Mouse (Mus musculus): Measurements from ENCODE around the gene Rsad1. TPM values are rescaled to one million over a fixed set of nuclear protein-coding genes. Genes with fewer than 3 reads are reported as not detected.
A peak's percentile ranks its signal among the peaks of the same experiment; 100 is the strongest.

The Rsad1 gene
- total RNA-seq, 2 experiments from 2014 or later: 17.3 to 19.5 TPM

GRCm38 (mm10) chr11:94495415-94495814 is 53.6 kb downstream of the Rsad1 start:
- intact Hi-C loops (cut with DNase I): no loop called here
- DNase-seq: no peak

- DNase-seq: no peak
- intact Hi-C loops (cut with DNase I): no loop called here
Observed at GRCm38 (mm10) chr11:94491749-94492099, 57.3 kb downstream of the Rsad1 start.

GRCm38 (mm10) chr11:94491035-94491748 is 57.9 kb downstream of the Rsad1 start:
- peak; percentile 72 for DNase-seq
- intact Hi-C loops (cut with DNase I): no loop called here

Other genes starting within 250 kb of the Rsad1 start
- 100 to 1,000 TPM; 147 to 151 TPM for gene Luc7l3, start 227.3 kb downstream of the Rsad1 start, total RNA-seq (2021)
- 10 to 100 TPM; 52.1 to 58.1 TPM for gene Ankrd40, start 221.3 kb downstream of the Rsad1 start, total RNA-seq (2021)
- 1 to 10 TPM in 1 of 2 experiments, under 1 TPM in 1; 0.70 to 1.4 TPM for gene Abcc3, start 156.3 kb downstream of the Rsad1 start, total RNA-seq (2021)
- 100 to 1,000 TPM; 180 to 184 TPM for gene Cacna1g, start 75.1 kb downstream of the Rsad1 start, total RNA-seq (2021)
- gene Spata20, start 63.1 kb downstream of the Rsad1 start, total RNA-seq (2021): 1 to 10 TPM; 2.0 to 2.4 TPM
- gene Epn3, start 49.3 kb downstream of the Rsad1 start, total RNA-seq (2021): 1 to 10 TPM; 1.3 to 1.5 TPM
- gene Mycbpap, start 27.5 kb downstream of the Rsad1 start, total RNA-seq (2021): 1 to 10 TPM in 1 of 2 experiments, under 1 TPM in 1; 0.82 to 2.2 TPM
- under 1 TPM in 1 of 2 experiments, not detected in 1; 0.22 TPM for gene Chad, start 15.8 kb upstream of the Rsad1 start, total RNA-seq (2021)
- 10 to 100 TPM in 1 of 2 experiments, 1 to 10 TPM in 1; 9.1 to 10.3 TPM for gene Acsf2, start 52.6 kb upstream of the Rsad1 start, total RNA-seq (2021)
- gene Lrrc59, start 80.5 kb upstream of the Rsad1 start, total RNA-seq (2021): 100 to 1,000 TPM; 112 to 115 TPM
- gene Mrpl27, start 104.5 kb upstream of the Rsad1 start, total RNA-seq (2021): 10 to 100 TPM; 52.5 to 52.6 TPM
- gene Eme1, start 104.7 kb upstream of the Rsad1 start, total RNA-seq (2021): 1 to 10 TPM; 1.3 to 1.6 TPM
- 10 to 100 TPM; 16.2 to 18.7 TPM for gene Xylt2, start 128.3 kb upstream of the Rsad1 start, total RNA-seq (2021)
- not detected for gene Gm11541, start 155.2 kb upstream of the Rsad1 start, total RNA-seq (2021)
- gene Cdc34b, start 192.5 kb upstream of the Rsad1 start, total RNA-seq (2021): not detected
- gene Tmem92, start 233.4 kb upstream of the Rsad1 start, total RNA-seq (2021): under 1 TPM in 1 of 2 experiments, not detected in 1; 0.30 TPM